In the genomic region with DNA sequence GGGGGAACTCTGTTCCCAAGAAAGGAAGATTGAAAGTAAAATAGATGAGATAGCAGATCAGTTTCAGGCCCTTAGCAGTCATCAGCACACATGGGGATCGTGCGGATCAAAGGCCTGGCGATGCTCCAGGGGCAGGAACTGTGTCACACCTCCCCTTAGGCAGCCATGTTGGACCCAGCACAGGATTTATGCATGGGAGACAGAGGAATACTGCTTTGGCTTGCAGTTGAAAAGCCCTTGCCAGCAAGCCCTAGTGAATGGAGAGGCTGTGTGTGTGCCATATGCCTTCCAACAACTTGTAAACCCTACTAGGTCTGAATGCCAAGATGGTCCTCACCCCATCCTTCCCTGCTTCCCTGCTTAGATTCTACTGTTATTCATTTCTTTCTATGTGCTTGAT, we compare ENCODE assay signal across 27 mouse cellular contexts. TPM values are rescaled to one million over a fixed set of nuclear protein-coding genes. Genes with fewer than 3 reads are reported as not detected.
DNase-seq lines count a peak whose midpoint lies in the region; ATAC-seq and TF ChIP-seq lines count a peak whose summit lies in the region.
"Had no signal": no experiment of that assay in that cellular context is flagged by ENCODE, and none has a peak within 500 bp of the region (broad histone marks: within the 10 kb centered on the region; RNA-seq: fewer than 3 reads in every experiment).

No protein-coding gene starts in this region.

- no peaks in the 10 kb centered on the region for H3K36me3 ChIP-seq in forebrain, embryonic 14.5 days (ENCODE audit: control insufficient read depth, insufficient read depth, low read length)
- H3K36me3 ChIP-seq in forebrain, embryonic 11.5 days (ENCODE audit: control insufficient read depth, insufficient read depth, low read length), result no peaks in the 10 kb centered on the region
- no peaks in the 10 kb centered on the region for H3K36me3 ChIP-seq in forebrain, embryonic 16.5 days (ENCODE audit: control insufficient read depth, insufficient read depth)
- no peaks in the 10 kb centered on the region for H3K36me3 ChIP-seq in intestine, postnatal 0 days (ENCODE audit: control insufficient read depth, insufficient read depth)
- H3K36me3 ChIP-seq: embryonic facial prominence, embryonic 12.5 days; embryonic facial prominence, embryonic 15.5 days; heart, embryonic 13.5 days had no signal

- ATAC-seq in forebrain, embryonic 14.5 days, result peak; percentile 29; the same call in 1 of the 2 replicates
- no peak for ATAC-seq in forebrain, embryonic 11.5 days (replicated peaks; ENCODE audit: low FRiP score)
- ATAC-seq in forebrain, embryonic 16.5 days, result peak; percentile 75
- no peak for ATAC-seq in intestine, postnatal 0 days
- ATAC-seq: CD4-positive, CD25-positive, alpha-beta regulatory T cell, adult 4 months; hindbrain, postnatal 0 days; inflammation-experienced regulatory T-cells, adult 6 months; intestine, embryonic 16.5 days had no signal

- H3K27ac ChIP-seq in forebrain, embryonic 14.5 days (ENCODE audit: low read depth, low read length), result no peak overlapping the region
- no peak overlapping the region for H3K27ac ChIP-seq in forebrain, embryonic 11.5 days (ENCODE audit: low read depth, low read length)
- no peak overlapping the region for H3K27ac ChIP-seq in left cerebral cortex, adult 2 months
- no peak overlapping the region for H3K27ac ChIP-seq in forebrain, embryonic 16.5 days (ENCODE audit: low read length)
- no peak overlapping the region for H3K27ac ChIP-seq in intestine, postnatal 0 days (ENCODE audit: low read depth, low read length)
- H3K27ac ChIP-seq: embryonic facial prominence, embryonic 12.5 days; embryonic facial prominence, embryonic 15.5 days; gastrocnemius, adult 2 months; heart, embryonic 13.5 days; hindbrain, embryonic 14.5 days; hindbrain, postnatal 0 days had no signal

- no peaks in the 10 kb centered on the region for H3K4me1 ChIP-seq in forebrain, embryonic 14.5 days (ENCODE audit: control insufficient read depth, insufficient read depth, low read length)
- H3K4me1 ChIP-seq in forebrain, embryonic 11.5 days (replicated peaks; ENCODE audit: control insufficient read depth, insufficient read depth, low read length), result no peaks in the 10 kb centered on the region
- H3K4me1 ChIP-seq in forebrain, embryonic 16.5 days (replicated peaks; ENCODE audit: control insufficient read depth, insufficient read depth, low read length), result no peaks in the 10 kb centered on the region
- no peaks in the 10 kb centered on the region for H3K4me1 ChIP-seq in intestine, postnatal 0 days (replicated peaks; ENCODE audit: control insufficient read depth, insufficient read depth, low read length)
- H3K4me1 ChIP-seq: embryonic facial prominence, embryonic 12.5 days; embryonic facial prominence, embryonic 15.5 days; heart, embryonic 13.5 days had no signal

- no peaks in the 10 kb centered on the region for H3K27me3 ChIP-seq in forebrain, embryonic 14.5 days (replicated peaks; ENCODE audit: control insufficient read depth, insufficient read depth, low read length)
- H3K27me3 ChIP-seq in forebrain, embryonic 11.5 days (ENCODE audit: control insufficient read depth, insufficient read depth, low read length), result no peaks in the 10 kb centered on the region
- H3K27me3 ChIP-seq in forebrain, embryonic 16.5 days (replicated peaks; ENCODE audit: control insufficient read depth, insufficient read depth, low read length), result no peaks in the 10 kb centered on the region
- H3K27me3 ChIP-seq in intestine, postnatal 0 days (replicated peaks; ENCODE audit: control insufficient read depth, insufficient read depth, low read length), result no peaks in the 10 kb centered on the region
- H3K27me3 ChIP-seq: embryonic facial prominence, embryonic 12.5 days; embryonic facial prominence, embryonic 15.5 days; heart, embryonic 13.5 days had no signal

- TF ChIP-seq POLR2A in brain, embryonic 14.5 days (IDR thresholded peaks at IDR 0.05; ENCODE audit: borderline replicate concordance, extremely low read depth, insufficient read depth, insufficient read length, poor library complexity, severe bottlenecking), result no peak

- DNase-seq in forebrain, embryonic 14.5 days (ENCODE audit: low spot score), result peak; percentile 33
- DNase-seq in forebrain, embryonic 11.5 days (ENCODE audit: low spot score), result no peak
- peak; percentile 28 for DNase-seq in left cerebral cortex, postnatal 4 days
- no peak for DNase-seq in left cerebral cortex, adult 2 months (ENCODE audit: extremely low spot score in 1 of 2, low spot score in 2 of 2)
- peak; percentile 59 for DNase-seq in brain, embryonic 14.5 days (ENCODE audit: low read depth)
- DNase-seq in adrenal gland, postnatal 4 days (ENCODE audit: low spot score in 2 of 2), result no peak
- DNase-seq: adrenal gland, adult 2 months; adrenal gland, postnatal 14 days; cerebellum, adult 11-12 months; cerebellum, adult 8-10 months; gastrocnemius, adult 2 months; gastrocnemius, postnatal 14 days; heart, adult 18-20 months; heart, postnatal 14 days; heart, postnatal 4 days; kidney, adult 2 months had no signal

- WGBS in forebrain, embryonic 14.5 days, result 81% methylated on average over 3 of the region's 3 CpGs
- WGBS in forebrain, embryonic 11.5 days, result 94% methylated on average over 3 of the region's 3 CpGs
- 78% methylated on average over 3 of the region's 3 CpGs for WGBS in forebrain, embryonic 16.5 days
- 87% methylated on average over 3 of the region's 3 CpGs for WGBS in intestine, postnatal 0 days

- no peaks in the 10 kb centered on the region for H3K9me3 ChIP-seq in forebrain, embryonic 14.5 days (replicated peaks; ENCODE audit: control insufficient read depth, low read length)
- no peaks in the 10 kb centered on the region for H3K9me3 ChIP-seq in forebrain, embryonic 11.5 days (ENCODE audit: control insufficient read depth, low read length)
- H3K9me3 ChIP-seq in forebrain, embryonic 16.5 days (ENCODE audit: control insufficient read depth, low read length), result no peaks in the 10 kb centered on the region
- H3K9me3 ChIP-seq in intestine, postnatal 0 days (ENCODE audit: control insufficient read depth), result no peaks in the 10 kb centered on the region
- H3K9me3 ChIP-seq: embryonic facial prominence, embryonic 12.5 days; embryonic facial prominence, embryonic 15.5 days; heart, embryonic 13.5 days had no signal

- intact Hi-C loops in left cerebral cortex, postnatal 4 days (cut with DNase I), result no loop called here
- intact Hi-C loops in left cerebral cortex, adult 2 months (cut with DNase I), result no loop called here

- TF ChIP-seq CTCF in left cerebral cortex, adult 2 months (IDR thresholded peaks at IDR 0.05), result no peak
- TF ChIP-seq CTCF in brain, embryonic 14.5 days (IDR thresholded peaks at IDR 0.05; ENCODE audit: borderline replicate concordance, extremely low read depth, insufficient read depth, insufficient read length), result no peak
- no peak for TF ChIP-seq CTCF in intestine, postnatal 0 days (IDR thresholded peaks at IDR 0.05; ENCODE audit: low read depth)

- H3K4me2 ChIP-seq in forebrain, embryonic 14.5 days (ENCODE audit: low read length), result no peak overlapping the region
- H3K4me2 ChIP-seq in forebrain, embryonic 11.5 days (ENCODE audit: low read depth, low read length, severe bottlenecking), result no peak overlapping the region
- H3K4me2 ChIP-seq in forebrain, embryonic 16.5 days (ENCODE audit: low read length), result no peak overlapping the region
- H3K4me2 ChIP-seq in intestine, postnatal 0 days (replicated peaks; ENCODE audit: low read depth), result no peak overlapping the region
- H3K4me2 ChIP-seq: embryonic facial prominence, embryonic 12.5 days; embryonic facial prominence, embryonic 15.5 days; heart, embryonic 13.5 days; hindbrain, embryonic 14.5 days had no signal

- no peak overlapping the region for H3K4me3 ChIP-seq in forebrain, embryonic 14.5 days (ENCODE audit: low read depth, low read length)
- no peak overlapping the region for H3K4me3 ChIP-seq in forebrain, embryonic 11.5 days (ENCODE audit: low read depth, low read length)
- H3K4me3 ChIP-seq in left cerebral cortex, adult 2 months, result no peak overlapping the region
- no peak overlapping the region for H3K4me3 ChIP-seq in forebrain, embryonic 16.5 days (replicated peaks; ENCODE audit: low read length)
- no peak overlapping the region for H3K4me3 ChIP-seq in intestine, postnatal 0 days (ENCODE audit: low read depth, low read length)
- H3K4me3 ChIP-seq: embryonic facial prominence, embryonic 12.5 days; embryonic facial prominence, embryonic 15.5 days; erythroblast, embryonic 14.5 days; gastrocnemius, adult 2 months; heart, embryonic 13.5 days had no signal

- H3K9ac ChIP-seq in forebrain, embryonic 14.5 days (ENCODE audit: low read length), result no peak overlapping the region
- H3K9ac ChIP-seq in forebrain, embryonic 11.5 days (ENCODE audit: low read length), result no peak overlapping the region
- H3K9ac ChIP-seq in forebrain, embryonic 16.5 days (replicated peaks; ENCODE audit: low read depth, low read length), result no peak overlapping the region
- no peak overlapping the region for H3K9ac ChIP-seq in intestine, postnatal 0 days (ENCODE audit: low read depth, low read length)
- H3K9ac ChIP-seq: embryonic facial prominence, embryonic 12.5 days; embryonic facial prominence, embryonic 15.5 days; heart, embryonic 13.5 days; hindbrain, embryonic 14.5 days had no signal

RNA-seq across cellular contexts. Expression of a gene that starts 54.8 kb away (rescaled TPM):
- 0.48 and 0.62 TPM in 2 replicates for polyA plus RNA-seq in forebrain, embryonic 14.5 days (2014; fragmentation: Nextera tagmentation; extraction: Ambion mirVana)
- polyA plus RNA-seq in forebrain, embryonic 11.5 days (2014; fragmentation: Nextera tagmentation; extraction: Ambion mirVana), result 0.37 TPM in 1 of 2 replicates, not detected in the other
- 1 to 10 TPM; 1.0 to 1.4 TPM for total RNA-seq in left cerebral cortex, postnatal 4 days (2021)
- under 1 TPM; 0.37 to 0.95 TPM for total RNA-seq in left cerebral cortex, adult 2 months (2021)
- polyA plus RNA-seq in brain, embryonic 14.5 days (2012; rRNA removed), result 0.28 and 0.81 TPM in 2 replicates
- 0.35 and 0.53 TPM in 2 replicates for polyA plus RNA-seq in forebrain, embryonic 16.5 days (2015; fragmentation: Nextera tagmentation; extraction: Ambion mirVana)
- polyA plus RNA-seq in intestine, postnatal 0 days (2015; fragmentation: Nextera tagmentation; extraction: Ambion mirVana), result 2.4 and 3.4 TPM in 2 replicates
- total RNA-seq in adrenal gland, postnatal 4 days (2021), result 1 to 10 TPM; 7.4 to 8.1 TPM

Comparison
In these comparisons a context has a peak if more than half of its experiments do, and no peak if none do; other contexts are left out.
1. ATAC-seq: peak in forebrain, embryonic 14.5 days (single experiment) and forebrain, embryonic 16.5 days (single experiment); none in forebrain, embryonic 11.5 days (single experiment) and intestine, postnatal 0 days (single experiment).
2. DNase-seq: peak in forebrain, embryonic 14.5 days (single experiment), left cerebral cortex, postnatal 4 days (single experiment) and brain, embryonic 14.5 days (single experiment); none in forebrain, embryonic 11.5 days (single experiment), left cerebral cortex, adult 2 months (0 of 2) and adrenal gland, postnatal 4 days (0 of 2).